Mouse (Mus musculus): Measurements from ENCODE around the gene 1700086D15Rik. TPM values are rescaled to one million over a fixed set of nuclear protein-coding genes. Genes with fewer than 3 reads are reported as not detected.

Gene 1700086D15Rik
- total and polyA plus RNA-seq, 2 experiments from 2014 or later: 0.11 to 1.2 TPM

DNA sequence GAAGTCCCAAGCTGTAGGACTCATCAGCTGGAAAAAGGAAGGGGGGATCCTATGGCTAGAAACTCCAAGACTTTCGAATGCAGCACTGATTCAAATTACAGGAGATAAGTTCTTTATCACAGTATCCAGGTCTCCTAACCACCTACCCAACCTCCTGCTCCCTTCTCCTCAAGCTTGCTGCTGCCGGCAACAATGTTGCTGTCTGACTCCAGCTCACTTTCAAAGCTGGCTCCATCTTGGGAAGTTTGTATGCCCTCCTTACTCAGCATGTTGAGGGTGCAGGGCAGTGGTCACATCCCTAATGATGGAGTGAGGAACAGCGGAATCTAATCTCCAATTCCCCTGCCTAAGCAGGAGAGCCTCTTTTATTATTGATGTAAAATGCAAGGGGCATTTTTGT, 38.3 kb upstream of the 1700086D15Rik start:
- 58% methylated on average over 3 of the region's 3 CpGs for WGBS
- Histone ChIP-seq H3K27me3 (ENCODE audit: control insufficient read depth, insufficient read depth, low read length) (no peaks in the 10 kb centered on the region), H3K9ac (replicated peaks; ENCODE audit: low read depth, low read length) (no peak overlapping the region), H3K27ac (ENCODE audit: low read depth) (peak overlapping the region; percentile 54), H3K4me3 (ENCODE audit: low read depth, low read length) (no peak overlapping the region), H3K9me3 (replicated peaks; ENCODE audit: control insufficient read depth, low read length) (no peaks in the 10 kb centered on the region), H3K4me2 (ENCODE audit: low read depth, low read length) (no peak overlapping the region), H3K4me1 (ENCODE audit: control insufficient read depth, insufficient read depth) (no peaks in the 10 kb centered on the region), H3K36me3 (replicated peaks; ENCODE audit: control insufficient read depth, insufficient read depth, low read length) (peaks cover 83% of the 10 kb centered on the region)
- no peak for ATAC-seq (ENCODE audit: insufficient read depth, low read depth)
- no peak for DNase-seq (ENCODE audit: low spot score)
- TF ChIP-seq EP300 (IDR thresholded peaks at IDR 0.05; ENCODE audit: low read depth) (no peak), CTCF (IDR thresholded peaks at IDR 0.05; ENCODE audit: low read depth) (no peak)

DNA sequence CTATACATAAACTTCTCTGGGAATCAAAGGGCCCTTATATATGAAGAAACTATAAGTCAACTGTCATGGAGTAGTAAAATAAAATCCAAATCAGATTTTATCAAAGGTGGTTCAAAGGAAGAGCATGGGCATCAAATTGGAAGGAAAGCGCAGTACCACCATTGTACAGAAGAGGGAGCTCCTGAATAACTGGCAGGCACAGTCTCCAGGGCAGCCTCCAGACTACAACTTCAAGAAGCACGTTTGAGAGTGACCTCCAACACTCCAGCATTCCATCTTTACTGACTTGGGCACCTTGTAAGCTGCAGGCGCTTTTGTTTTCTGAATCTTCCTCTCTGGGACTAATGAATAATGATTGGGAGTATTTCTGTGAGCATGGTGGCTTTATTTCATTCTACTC, 37.6 kb upstream of the 1700086D15Rik start:
- no peak overlapping the region for H3K9ac ChIP-seq (replicated peaks; ENCODE audit: low read depth, low read length)
- H3K4me1 ChIP-seq (ENCODE audit: control insufficient read depth, insufficient read depth): no peaks in the 10 kb centered on the region
- no peak for TF ChIP-seq EP300 (IDR thresholded peaks at IDR 0.05; ENCODE audit: low read depth)
- TF ChIP-seq CTCF (IDR thresholded peaks at IDR 0.05; ENCODE audit: low read depth): peak; percentile 82
- DNase-seq (ENCODE audit: low spot score) (peak; percentile 82), ATAC-seq (ENCODE audit: insufficient read depth, low read depth) (peak; percentile 55; the same call in 1 of the 2 replicates)
- H3K27me3 ChIP-seq (ENCODE audit: control insufficient read depth, insufficient read depth, low read length): no peaks in the 10 kb centered on the region
- H3K4me3 ChIP-seq (ENCODE audit: low read depth, low read length): no peak overlapping the region
- no peak overlapping the region for H3K4me2 ChIP-seq (ENCODE audit: low read depth, low read length)
- H3K9me3 ChIP-seq (replicated peaks; ENCODE audit: control insufficient read depth, low read length): no peaks in the 10 kb centered on the region
- H3K27ac ChIP-seq (ENCODE audit: low read depth): 0 out of 2 replicates have a peak overlapping the region, but pooled peaks have one; percentile 54
- WGBS: 5% methylated on average over 3 of the region's 3 CpGs
- peaks cover 87% of the 10 kb centered on the region for H3K36me3 ChIP-seq (replicated peaks; ENCODE audit: control insufficient read depth, insufficient read depth, low read length)

DNA sequence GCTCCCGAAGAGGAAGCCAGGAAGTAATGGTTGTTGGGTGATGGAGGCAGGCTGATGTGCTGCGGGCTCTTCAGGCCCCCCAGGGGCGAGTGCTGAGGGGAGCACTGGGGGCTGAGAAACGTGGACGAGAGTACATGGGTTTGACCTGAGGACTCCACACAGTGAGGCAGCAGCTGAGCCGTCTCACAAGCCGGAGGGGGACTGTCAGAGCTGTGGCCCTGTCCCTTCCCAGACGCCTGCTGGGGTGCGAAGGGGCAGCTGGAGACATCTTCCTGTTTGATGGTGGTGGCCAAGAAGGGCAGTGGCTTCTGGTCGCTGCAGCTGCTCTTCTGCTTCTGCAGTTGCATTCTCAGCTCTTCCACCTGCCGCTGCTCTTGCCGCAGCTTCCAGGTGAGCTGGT, 27.3 kb upstream of the 1700086D15Rik start:
- peaks cover 69% of the 10 kb centered on the region for H3K36me3 ChIP-seq (replicated peaks; ENCODE audit: control insufficient read depth, insufficient read depth, low read length)
- H3K27ac ChIP-seq (ENCODE audit: low read depth): peak overlapping the region; percentile 20; the same call in 1 of the 2 replicates

DNA sequence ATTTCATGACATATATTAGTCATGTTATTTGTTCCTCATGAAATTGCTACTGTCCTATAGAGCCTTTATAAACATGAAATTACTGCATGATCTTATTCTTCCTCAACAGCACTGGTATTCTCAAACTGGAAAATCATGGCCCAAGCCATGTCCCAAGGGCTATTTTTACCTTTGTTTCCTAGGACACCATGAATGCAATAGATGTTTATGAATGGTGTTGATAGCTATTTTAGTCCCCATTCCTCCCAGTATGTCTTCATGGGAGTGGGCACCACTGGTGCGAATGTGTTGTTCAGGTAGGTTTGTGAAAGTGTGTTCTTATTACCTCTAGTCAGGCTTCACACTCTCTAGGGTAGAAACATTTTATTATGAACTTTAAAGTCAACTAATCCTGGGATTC, 25.4 kb upstream of the 1700086D15Rik start:
- TF ChIP-seq EP300 (IDR thresholded peaks at IDR 0.05; ENCODE audit: low read depth) (no peak), CTCF (IDR thresholded peaks at IDR 0.05; ENCODE audit: low read depth) (no peak)
- 0 out of 2 replicates have a peak, but pooled peaks have one; percentile 52 for ATAC-seq (ENCODE audit: insufficient read depth, low read depth)
- Histone ChIP-seq H3K9ac (replicated peaks; ENCODE audit: low read depth, low read length) (no peak overlapping the region), H3K9me3 (replicated peaks; ENCODE audit: control insufficient read depth, low read length) (no peaks in the 10 kb centered on the region), H3K36me3 (replicated peaks; ENCODE audit: control insufficient read depth, insufficient read depth, low read length) (peaks cover 83% of the 10 kb centered on the region), H3K4me3 (ENCODE audit: low read depth, low read length) (no peak overlapping the region), H3K27me3 (ENCODE audit: control insufficient read depth, insufficient read depth, low read length) (no peaks in the 10 kb centered on the region), H3K4me2 (ENCODE audit: low read depth, low read length) (no peak overlapping the region), H3K4me1 (ENCODE audit: control insufficient read depth, insufficient read depth) (no peaks in the 10 kb centered on the region), H3K27ac (ENCODE audit: low read depth) (peak overlapping the region; percentile 47)
- DNase-seq (ENCODE audit: low spot score): peak; percentile 56
- 55% methylated on average over 1 of the region's 1 CpGs for WGBS

More for the DNA sequence above, 27.3 kb upstream of the 1700086D15Rik start:
- DNase-seq (ENCODE audit: low spot score) (no peak), ATAC-seq (ENCODE audit: insufficient read depth, low read depth) (peak; percentile 32)
- H3K4me2 ChIP-seq (ENCODE audit: low read depth, low read length): no peak overlapping the region
- no peak overlapping the region for H3K4me3 ChIP-seq (ENCODE audit: low read depth, low read length)
- no peak overlapping the region for H3K9ac ChIP-seq (replicated peaks; ENCODE audit: low read depth, low read length)
- no peaks in the 10 kb centered on the region for H3K4me1 ChIP-seq (ENCODE audit: control insufficient read depth, insufficient read depth)
- TF ChIP-seq CTCF (IDR thresholded peaks at IDR 0.05; ENCODE audit: low read depth): no peak
- TF ChIP-seq EP300 (IDR thresholded peaks at IDR 0.05; ENCODE audit: low read depth): no peak
- WGBS: 76% methylated on average over 12 of the region's 12 CpGs
- no peaks in the 10 kb centered on the region for H3K27me3 ChIP-seq (ENCODE audit: control insufficient read depth, insufficient read depth, low read length)
- H3K9me3 ChIP-seq (replicated peaks; ENCODE audit: control insufficient read depth, low read length): no peaks in the 10 kb centered on the region

DNA sequence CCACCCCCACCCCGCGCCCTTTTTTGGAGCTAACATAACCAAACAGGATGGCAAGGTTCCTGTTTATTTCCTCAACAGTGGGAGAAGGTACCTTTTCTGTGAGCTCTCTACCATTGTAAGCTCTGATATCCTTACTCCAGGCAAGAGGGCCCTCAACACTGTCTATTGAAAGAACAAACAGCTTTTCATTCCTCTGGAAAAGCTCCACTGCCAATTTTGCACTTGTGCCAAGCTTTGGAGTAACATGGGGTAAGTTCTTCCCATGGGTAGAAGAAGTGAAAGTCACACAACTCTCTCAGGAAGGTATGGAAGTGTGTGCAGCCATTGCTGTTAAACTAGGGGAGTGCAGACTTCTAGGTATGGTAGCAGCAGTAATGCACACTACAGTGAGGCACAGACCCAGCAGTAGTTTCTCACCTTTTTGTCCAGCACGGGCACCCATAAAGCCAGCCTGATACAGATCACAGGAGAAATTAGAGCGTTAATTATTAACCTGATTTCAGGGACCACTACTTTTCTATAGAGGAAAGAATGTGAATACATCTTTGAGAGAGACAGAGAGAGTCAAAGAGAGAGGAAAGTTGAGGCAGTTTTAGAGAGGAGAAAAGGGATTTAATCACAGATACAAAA, 10.5 kb upstream of the 1700086D15Rik start:
- ATAC-seq (ENCODE audit: insufficient read depth, low read depth) (no peak), DNase-seq (ENCODE audit: low spot score) (no peak)
- peaks cover 7% of the 10 kb centered on the region for H3K36me3 ChIP-seq (replicated peaks; ENCODE audit: control insufficient read depth, insufficient read depth, low read length)
- no peak overlapping the region for H3K4me2 ChIP-seq (ENCODE audit: low read depth, low read length)
- 88% methylated on average over 4 of the region's 4 CpGs for WGBS
- no peak overlapping the region for H3K9ac ChIP-seq (replicated peaks; ENCODE audit: low read depth, low read length)
- H3K4me1 ChIP-seq (ENCODE audit: control insufficient read depth, insufficient read depth): no peaks in the 10 kb centered on the region
- TF ChIP-seq EP300 (IDR thresholded peaks at IDR 0.05; ENCODE audit: low read depth): no peak
- TF ChIP-seq CTCF (IDR thresholded peaks at IDR 0.05; ENCODE audit: low read depth): no peak
- H3K4me3 ChIP-seq (ENCODE audit: low read depth, low read length): no peak overlapping the region
- no peak overlapping the region for H3K27ac ChIP-seq (ENCODE audit: low read depth)
- no peaks in the 10 kb centered on the region for H3K27me3 ChIP-seq (ENCODE audit: control insufficient read depth, insufficient read depth, low read length)
- H3K9me3 ChIP-seq (replicated peaks; ENCODE audit: control insufficient read depth, low read length): no peaks in the 10 kb centered on the region

DNA sequence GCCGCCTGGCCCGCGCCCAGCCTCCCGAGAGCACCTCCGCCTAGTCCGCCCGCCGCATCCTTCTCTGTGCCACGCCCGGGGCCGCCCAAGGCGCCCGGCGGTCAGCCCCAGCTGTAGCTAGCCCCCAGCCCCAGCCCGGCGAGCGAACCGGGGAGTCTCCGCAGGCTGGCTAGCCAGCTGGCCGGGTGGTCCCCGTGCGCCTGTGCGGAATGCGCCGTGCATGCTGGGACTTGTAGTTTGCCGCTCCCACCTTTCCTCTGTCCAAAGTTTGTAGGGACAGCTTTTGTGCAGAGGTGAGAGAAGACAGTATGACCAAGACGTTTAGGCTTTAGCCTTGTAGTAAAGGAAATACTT, 3.1 kb upstream of the 1700086D15Rik start, which contains the start of gene Arhgap44:
TSS of gene Arhgap44 (minus strand) at position 195 of the 354 bp plus-strand sequence.
- Histone ChIP-seq H3K4me1 (ENCODE audit: control insufficient read depth, insufficient read depth) (peaks cover 12% of the 10 kb centered on the region), H3K9ac (replicated peaks; ENCODE audit: low read depth, low read length) (peak within 1 kb of the TSS; percentile 84), H3K27ac (ENCODE audit: low read depth) (peak within 1 kb of the TSS; percentile 58), H3K9me3 (replicated peaks; ENCODE audit: control insufficient read depth, low read length) (no peaks in the 10 kb centered on the region), H3K27me3 (ENCODE audit: control insufficient read depth, insufficient read depth, low read length) (0 out of 2 replicates have a peak, but pooled peaks cover 3% of the 10 kb centered on the region), H3K4me2 (ENCODE audit: low read depth, low read length) (peak within 1 kb of the TSS; percentile 93), H3K36me3 (replicated peaks; ENCODE audit: control insufficient read depth, insufficient read depth, low read length) (no peaks in the 10 kb centered on the region), H3K4me3 (ENCODE audit: low read depth, low read length) (peak within 1 kb of the TSS; percentile 96)
- TF ChIP-seq CTCF (IDR thresholded peaks at IDR 0.05; ENCODE audit: low read depth) (no peak), EP300 (IDR thresholded peaks at IDR 0.05; ENCODE audit: low read depth) (no peak)
- DNase-seq (ENCODE audit: low spot score) (peak; percentile 53), ATAC-seq (ENCODE audit: insufficient read depth, low read depth) (peak; percentile 84)
- WGBS: under 1% methylated on average over 27 of the region's 27 CpGs
